Mouse (Mus musculus) MEL (cell line): ENCODE data around the gene Sox5. TPM values are rescaled to one million over a fixed set of nuclear protein-coding genes. Genes with fewer than 3 reads are reported as not detected.

Experiments
- DNase-seq: peaks from one replicate; pipeline ENCODE4 v3.0.0; 2011; ENCODE audit warnings: low read depth, low spot score
- H3K27ac ChIP-seq: 2 replicates; pipeline ENCODE4 v1.5.1; 2012; ENCODE audit warnings: low read depth, mild to moderate bottlenecking, control low read depth, low read length, moderate library complexity; ENCODE audit not compliant: control insufficient read depth
- H3K27me3 ChIP-seq, 2 experiments: fragments of 150-350 bp in 1 of 2; sonication (generic) in 1 of 2; 2 replicates each; pipeline ENCODE4 v1.6.1; 2012; ENCODE audit warnings: low read length in 2 of 2, mild to moderate bottlenecking in 2 of 2, improper control_type of control experiment in 1 of 2, moderate library complexity in 1 of 2; ENCODE audit not compliant: insufficient read depth in 2 of 2, control insufficient read depth in 1 of 2
- H3K36me3 ChIP-seq, 2 experiments: 2 replicates each; pipeline ENCODE4 v1.6.1; 2012 to 2014; ENCODE audit warnings: low read length in 2 of 2, improper control_type of control experiment in 1 of 2, inconsistent platforms in 1 of 2, mild to moderate bottlenecking in 1 of 2; ENCODE audit not compliant: insufficient read depth in 2 of 2, control insufficient read depth in 1 of 2
- H3K4me1 ChIP-seq, 2 experiments: fragments of 150-350 bp in 1 of 2; sonication (generic) in 1 of 2; 2 replicates each; pipeline ENCODE4 v1.6.1; 2012; ENCODE audit warnings: low read length in 2 of 2, improper control_type of control experiment in 1 of 2, mild to moderate bottlenecking in 1 of 2; ENCODE audit not compliant: insufficient read depth in 2 of 2, control insufficient read depth in 1 of 2
- H3K4me3 ChIP-seq, 2 experiments: fragments of 150-350 bp in 1 of 2; sonication (generic) in 1 of 2; 2 replicates each; pipeline ENCODE4 v1.5.1; 2012; ENCODE audit warnings: low read depth in 2 of 2, low read length in 2 of 2, mild to moderate bottlenecking in 2 of 2, moderate library complexity in 2 of 2, control low read depth in 1 of 2, improper control_type of control experiment in 1 of 2; ENCODE audit not compliant: control insufficient read depth in 1 of 2, insufficient read depth in 1 of 2
- H3K79me2 ChIP-seq: 2 replicates; pipeline ENCODE4 v1.6.1; 2012; ENCODE audit warnings: mild to moderate bottlenecking, low read length, moderate library complexity; ENCODE audit not compliant: control insufficient read depth, poor library complexity, insufficient read depth
- H3K9ac ChIP-seq: 2 replicates; pipeline ENCODE4 v1.6.1; 2012; ENCODE audit warnings: low read depth, mild to moderate bottlenecking, control low read depth, low read length, moderate library complexity; ENCODE audit not compliant: control insufficient read depth, poor library complexity, severe bottlenecking
- H3K9me3 ChIP-seq: fragments of 150-350 bp; sonication (generic); replicated peaks from 2 replicates; pipeline ENCODE4 v1.6.1; 2012; ENCODE audit warnings: mild to moderate bottlenecking, low read length, improper control_type of control experiment, moderate library complexity; ENCODE audit not compliant: insufficient read depth
- CHD2 ChIP-seq: IDR thresholded peaks from 2 replicates; pipeline ENCODE4 v1.6.1; 2011; ENCODE audit warnings: low read length, improper control_type of control experiment
- CTCF ChIP-seq, 3 experiments: IDR thresholded peaks in 2 of 3; conservative IDR thresholded peaks in 1 of 3; 2 replicates each; pipeline ENCODE4 v1.5.1; 2011 to 2012; ENCODE audit warnings: low read length in 3 of 3, low read depth in 2 of 3, mild to moderate bottlenecking in 2 of 3, improper control_type of control experiment in 1 of 3, inconsistent platforms in 1 of 3, mixed read lengths in 1 of 3, moderate library complexity in 1 of 3; ENCODE audit not compliant: control insufficient read depth in 1 of 3, insufficient read depth in 1 of 3, poor library complexity in 1 of 3, severe bottlenecking in 1 of 3
- GATA1 ChIP-seq: IDR thresholded peaks from 2 replicates; pipeline ENCODE4 v1.6.1; 2011; ENCODE audit warnings: low read depth, low read length, improper control_type of control experiment
- HCFC1 ChIP-seq: IDR thresholded peaks from 2 replicates; pipeline ENCODE4 v1.6.1; 2012; ENCODE audit warnings: low read depth, mild to moderate bottlenecking, inconsistent platforms, low read length, improper control_type of control experiment, moderate library complexity
- MAX ChIP-seq: IDR thresholded peaks from 2 replicates; pipeline ENCODE4 v1.6.1; 2011; ENCODE audit warnings: low read length, improper control_type of control experiment
- MEF2A ChIP-seq: IDR thresholded peaks from 2 replicates; pipeline ENCODE4 v1.6.1; 2014; ENCODE audit warnings: low read depth, mild to moderate bottlenecking, inconsistent platforms, low read length, improper control_type of control experiment; ENCODE audit not compliant: poor library complexity, insufficient replicate concordance, severe bottlenecking; ENCODE audit errors: extremely low read depth
- MYB ChIP-seq: IDR thresholded peaks from 2 replicates; pipeline ENCODE4 v1.6.1; 2011; ENCODE audit warnings: mild to moderate bottlenecking, low read depth, low read length, improper control_type of control experiment
- MYC ChIP-seq: IDR thresholded peaks from 2 replicates; pipeline ENCODE4 v1.6.1; 2011; ENCODE audit warnings: low read depth, mild to moderate bottlenecking, low read length, improper control_type of control experiment, moderate library complexity
- NELFE ChIP-seq: IDR thresholded peaks from 2 replicates; pipeline ENCODE4 v1.6.1; 2011; ENCODE audit warnings: low read depth, low read length, improper control_type of control experiment
- POLR2A ChIP-seq, 2 experiments: IDR thresholded peaks; 2 replicates each; pipeline ENCODE4 v1.6.1; 2011 to 2012; ENCODE audit warnings: low read length in 2 of 2, mild to moderate bottlenecking in 2 of 2, control low read depth in 1 of 2, improper control_type of control experiment in 1 of 2, low read depth in 1 of 2, moderate library complexity in 1 of 2; ENCODE audit not compliant: control insufficient read depth in 1 of 2, insufficient read depth in 1 of 2, poor library complexity in 1 of 2
- POLR2AphosphoS2 ChIP-seq: IDR thresholded peaks from 2 replicates; pipeline ENCODE4 v1.6.1; 2011; ENCODE audit warnings: low read length, improper control_type of control experiment
- POLR2AphosphoS5 ChIP-seq: IDR thresholded peaks from 2 replicates; pipeline ENCODE4 v1.6.1; 2012; ENCODE audit warnings: low read depth, borderline replicate concordance, mild to moderate bottlenecking, inconsistent platforms, low read length, moderate library complexity, mixed read lengths
- RCOR1 ChIP-seq: IDR thresholded peaks from 2 replicates; pipeline ENCODE4 v1.6.1; 2012; ENCODE audit warnings: low read depth, mild to moderate bottlenecking, inconsistent platforms, low read length, improper control_type of control experiment
- SIN3A ChIP-seq: IDR thresholded peaks from 2 replicates; pipeline ENCODE4 v1.6.1; 2012; ENCODE audit warnings: low read length, improper control_type of control experiment, inconsistent platforms
- SMC3 ChIP-seq: IDR thresholded peaks from 2 replicates; pipeline ENCODE4 v1.6.1; 2011; ENCODE audit warnings: low read depth, low read length, improper control_type of control experiment
- TAL1 ChIP-seq: IDR thresholded peaks from 2 replicates; pipeline ENCODE4 v1.6.1; 2012; ENCODE audit warnings: mild to moderate bottlenecking, inconsistent platforms, low read length, moderate library complexity, mixed read lengths
- TBP ChIP-seq: IDR thresholded peaks from 2 replicates; pipeline ENCODE4 v1.8.0; 2011; ENCODE audit warnings: low read depth, low read length, improper control_type of control experiment
- TCF12 ChIP-seq: IDR thresholded peaks from 2 replicates; pipeline ENCODE4 v1.6.1; 2014; ENCODE audit warnings: low read depth, mild to moderate bottlenecking, inconsistent platforms, low read length, improper control_type of control experiment, moderate library complexity
- ZC3H11A ChIP-seq: IDR thresholded peaks from 2 replicates; pipeline ENCODE4 v1.6.1; 2012; ENCODE audit warnings: low read depth, mild to moderate bottlenecking, inconsistent platforms, low read length, improper control_type of control experiment
- ZKSCAN1 ChIP-seq: IDR thresholded peaks from 2 replicates; pipeline ENCODE4 v1.6.1; 2012; ENCODE audit warnings: low read depth, mild to moderate bottlenecking, inconsistent platforms, low read length, improper control_type of control experiment, moderate library complexity
- ZMIZ1 ChIP-seq: IDR thresholded peaks from 2 replicates; pipeline ENCODE4 v1.6.1; 2012; ENCODE audit warnings: low read depth, mild to moderate bottlenecking, inconsistent platforms, low read length, improper control_type of control experiment, moderate library complexity
- ZNF384 ChIP-seq: IDR thresholded peaks from 2 replicates; pipeline ENCODE4 v1.6.1; 2012; ENCODE audit warnings: low read depth, mild to moderate bottlenecking, inconsistent platforms, low read length, improper control_type of control experiment
- polyA plus RNA-seq, 2 experiments: library from polyadenylated mRNA; stranded (reverse) in 1 of 2; unstranded in 1 of 2; fragments of >175 nt in 1 of 2; fragments of >200 nt in 1 of 2; gene quantifications; 2 replicates each; pipeline versions ENCODE4 v1.2.1 to v1.2.4; 2012; ENCODE audit warnings: low replicate concordance in 2 of 2, low read depth in 1 of 2; ENCODE audit not compliant: insufficient read length in 2 of 2, insufficient read depth in 1 of 2, missing spikeins in 1 of 2
- total RNA-seq: library from RNA; depleted of rRNA; stranded (reverse); fragments of 300-350 nt; gene quantifications from 2 replicates; pipeline ENCODE4 v1.2.3, GENCODE M21; 2012

Sox5 gene
- total and polyA plus RNA-seq, 3 experiments: 0.19 to 3.0 TPM; not detected in 1

- Histone ChIP-seq H3K27ac (no peak overlapping the region), H3K4me1 (peaks cover 0 to 11% of the 10 kb centered on the region in 2 experiments; a peak in 2 of 4 replicates), H3K4me3 (no peak overlapping the region), H3K27me3 (no peaks in the 10 kb centered on the region), H3K36me3 (peaks cover 0 to 10% of the 10 kb centered on the region in 2 experiments; a peak in 2 of 4 replicates), H3K79me2 (no peaks in the 10 kb centered on the region), H3K9ac (no peak overlapping the region), H3K9me3 (no peaks in the 10 kb centered on the region)
- TF ChIP-seq HCFC1: no peak
- TF ChIP-seq ZC3H11A: no peak
- no peak for TF ChIP-seq ZMIZ1
- no peak for TF ChIP-seq POLR2AphosphoS5
- no peak for TF ChIP-seq POLR2A (IDR thresholded peaks at IDR 0.05; ENCODE audit: control insufficient read depth in 1 of 2, insufficient read depth in 1 of 2, low read depth in 1 of 2, low read length in 2 of 2, poor library complexity in 1 of 2)
- TF ChIP-seq MAX: no peak
- TF ChIP-seq ZNF384: no peak
- TF ChIP-seq MYC: no peak
- no peak for DNase-seq
Observed at GRCm38 (mm10) chr6:144326817-144327216, 455.0 kb downstream of the Sox5 start.

DNA sequence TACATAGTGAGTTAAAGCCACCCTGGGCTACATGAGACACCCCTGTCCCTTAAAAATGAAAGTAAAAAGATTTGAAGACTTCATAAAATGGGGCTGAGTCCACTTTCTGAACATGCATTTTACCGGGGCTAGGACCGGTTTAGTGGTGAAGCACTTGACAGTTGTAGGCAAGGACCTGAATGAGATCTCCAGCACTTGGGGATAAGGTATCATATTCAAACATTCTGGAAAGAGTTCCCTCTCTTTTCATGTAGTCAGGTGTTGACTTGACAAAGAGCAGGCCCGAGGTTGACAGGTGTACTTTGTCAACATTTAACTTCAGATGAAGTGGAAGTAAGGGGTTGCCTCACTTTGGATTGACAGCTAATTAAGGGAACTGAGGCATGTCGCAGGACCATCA is 458.4 kb downstream of the Sox5 start:
- no peak for DNase-seq
- Histone ChIP-seq H3K27ac (no peak overlapping the region), H3K4me1 (no peaks in the 10 kb centered on the region), H3K27me3 (no peaks in the 10 kb centered on the region), H3K79me2 (no peaks in the 10 kb centered on the region), H3K9ac (no peak overlapping the region), H3K9me3 (no peaks in the 10 kb centered on the region), H3K36me3 (no peaks in the 10 kb centered on the region; a peak in 1 of 4 replicates), H3K4me3 (no peak overlapping the region)
- TF ChIP-seq CTCF (IDR thresholded peaks at IDR 0.05 in 2 of 3, conservative IDR thresholded peaks at IDR 0.05 in 1 of 3; ENCODE audit: control insufficient read depth in 1 of 3, insufficient read depth in 1 of 3, low read depth in 2 of 3, low read length in 3 of 3, poor library complexity in 1 of 3, severe bottlenecking in 1 of 3): no peak
- TF ChIP-seq TCF12: no peak
- no peak for TF ChIP-seq RCOR1
- TF ChIP-seq GATA1: no peak
- TF ChIP-seq SMC3: no peak
- TF ChIP-seq POLR2AphosphoS2: no peak
- TF ChIP-seq ZNF384: no peak
- TF ChIP-seq TBP: no peak
- TF ChIP-seq ZKSCAN1: no peak
- TF ChIP-seq MYB: no peak
- no peak for TF ChIP-seq CHD2
- no peak for TF ChIP-seq MEF2A
- no peak for TF ChIP-seq TAL1
- no peak for TF ChIP-seq NELFE
- TF ChIP-seq SIN3A: no peak
- no peak for TF ChIP-seq POLR2A (IDR thresholded peaks at IDR 0.05; ENCODE audit: control insufficient read depth in 1 of 2, insufficient read depth in 1 of 2, low read depth in 1 of 2, low read length in 2 of 2, poor library complexity in 1 of 2)
- TF ChIP-seq POLR2AphosphoS5: no peak
- no peak for TF ChIP-seq ZC3H11A
